Mouse (Mus musculus): Measurements from ENCODE around the gene Fgfr2. TPM values are rescaled to one million over a fixed set of nuclear protein-coding genes. Genes with fewer than 3 reads are reported as not detected.
A peak's percentile ranks its signal among the peaks of the same experiment; 100 is the strongest.
"Not testable (repeated sequence)": the region's sequence is repeated elsewhere in the genome, so short reads cannot be mapped to it uniquely, and the experiment has no call there.

Gene Fgfr2
- polyA plus RNA-seq, 1 experiment from 2014 or later, result 92.5 TPM

GRCm38 (mm10) chr7:131133181-131133580 lies 1990.0 kb downstream of the Fgfr2 start:
- 76% methylated on average over 3 of the region's 3 CpGs for whole genome bisulfite sequencing
- H3K9me3 ChIP-seq, result no peaks in the 10 kb centered on the region
- 0 out of 2 replicates have a peak, but pooled peaks cover 3% of the 10 kb centered on the region for H3K4me1 ChIP-seq (replicated peaks)
- H3K27me3 ChIP-seq (ENCODE audit: insufficient read depth, poor library complexity, severe bottlenecking), result no peaks in the 10 kb centered on the region
- H3K27ac ChIP-seq, result no peak overlapping the region
- no peak overlapping the region for H3K4me3 ChIP-seq
- DNase-seq (ENCODE audit: low spot score), result no peak
- no peaks in the 10 kb centered on the region for H3K36me3 ChIP-seq

DNA sequence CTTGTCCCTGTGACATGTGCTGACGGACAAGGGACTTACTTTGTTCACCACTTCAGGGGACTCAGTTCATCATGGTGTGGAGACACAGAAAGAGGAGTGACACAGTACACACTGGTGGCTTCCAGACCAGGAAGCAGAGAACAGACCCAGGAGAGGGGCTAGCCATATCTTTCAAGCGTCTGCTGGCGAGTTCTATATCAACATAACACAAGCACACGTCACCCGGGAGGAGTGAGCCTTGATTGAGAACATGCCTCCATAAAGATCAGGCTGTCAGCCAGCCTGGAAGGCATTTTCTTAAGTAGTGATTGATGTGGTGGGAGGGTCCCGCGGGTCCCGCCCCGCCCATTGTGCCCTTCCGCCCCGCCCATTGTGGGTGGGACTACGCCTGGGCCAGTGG lies 1993.1 kb downstream of the Fgfr2 start:
- peak; percentile 27 for DNase-seq (ENCODE audit: low spot score)

GRCm38 (mm10) chr7:131122210-131122807 lies 2000.8 kb downstream of the Fgfr2 start:
- Histone ChIP-seq H3K27ac (no peak overlapping the region), H3K27me3 (ENCODE audit: insufficient read depth, poor library complexity, severe bottlenecking) (no peaks in the 10 kb centered on the region), H3K4me3 (no peak overlapping the region), H3K4me1 (replicated peaks) (no peaks in the 10 kb centered on the region), H3K36me3 (no peaks in the 10 kb centered on the region), H3K9me3 (no peaks in the 10 kb centered on the region)
- 89% methylated on average over 2 of the region's 2 CpGs for WGBS
- no peak for DNase-seq (ENCODE audit: low spot score)

More for the DNA sequence above, 1993.1 kb downstream of the Fgfr2 start:
- H3K4me1 ChIP-seq (replicated peaks), result 0 out of 2 replicates have a peak, but pooled peaks cover 3% of the 10 kb centered on the region
- no peaks in the 10 kb centered on the region for H3K27me3 ChIP-seq (ENCODE audit: insufficient read depth, poor library complexity, severe bottlenecking)
- no peak overlapping the region for H3K4me3 ChIP-seq
- WGBS, result 67% methylated on average over 12 of the region's 12 CpGs
- H3K27ac ChIP-seq, result no peak overlapping the region
- H3K9me3 ChIP-seq, result no peaks in the 10 kb centered on the region
- H3K36me3 ChIP-seq, result no peaks in the 10 kb centered on the region

- WGBS, result 83% methylated on average over 2 of the region's 2 CpGs
Measured at GRCm38 (mm10) chr7:131114434-131114833, 2008.7 kb downstream of the Fgfr2 start.

GRCm38 (mm10) chr7:131113676-131114075 lies 2009.5 kb downstream of the Fgfr2 start:
- Histone ChIP-seq H3K27me3 (ENCODE audit: insufficient read depth, poor library complexity, severe bottlenecking) (no peaks in the 10 kb centered on the region), H3K4me1 (replicated peaks) (no peaks in the 10 kb centered on the region), H3K36me3 (no peaks in the 10 kb centered on the region), H3K4me3 (no peak overlapping the region), H3K9me3 (no peaks in the 10 kb centered on the region), H3K27ac (no peak overlapping the region)
- WGBS, result 77% methylated on average over 6 of the region's 6 CpGs
- no peak for DNase-seq (ENCODE audit: low spot score)

More at GRCm38 (mm10) chr7:131114434-131114833, 2008.7 kb downstream of the Fgfr2 start:
- no peaks in the 10 kb centered on the region for H3K27me3 ChIP-seq (ENCODE audit: insufficient read depth, poor library complexity, severe bottlenecking)
- no peak for DNase-seq (ENCODE audit: low spot score)
- H3K4me3 ChIP-seq, result no peak overlapping the region
- no peak overlapping the region for H3K27ac ChIP-seq
- no peaks in the 10 kb centered on the region for H3K36me3 ChIP-seq
- H3K9me3 ChIP-seq, result no peaks in the 10 kb centered on the region
- H3K4me1 ChIP-seq (replicated peaks), result no peaks in the 10 kb centered on the region

- 34% methylated on average over 3 of the region's 3 CpGs for WGBS
- Histone ChIP-seq H3K36me3 (no peaks in the 10 kb centered on the region), H3K27ac (no peak overlapping the region), H3K4me1 (replicated peaks) (no peaks in the 10 kb centered on the region), H3K4me3 (no peak overlapping the region), H3K9me3 (no peaks in the 10 kb centered on the region), H3K27me3 (ENCODE audit: insufficient read depth, poor library complexity, severe bottlenecking) (no peaks in the 10 kb centered on the region)
- peak; percentile 32 for DNase-seq (ENCODE audit: low spot score)
Measured at GRCm38 (mm10) chr7:131112486-131112885, 2010.7 kb downstream of the Fgfr2 start.

DNA sequence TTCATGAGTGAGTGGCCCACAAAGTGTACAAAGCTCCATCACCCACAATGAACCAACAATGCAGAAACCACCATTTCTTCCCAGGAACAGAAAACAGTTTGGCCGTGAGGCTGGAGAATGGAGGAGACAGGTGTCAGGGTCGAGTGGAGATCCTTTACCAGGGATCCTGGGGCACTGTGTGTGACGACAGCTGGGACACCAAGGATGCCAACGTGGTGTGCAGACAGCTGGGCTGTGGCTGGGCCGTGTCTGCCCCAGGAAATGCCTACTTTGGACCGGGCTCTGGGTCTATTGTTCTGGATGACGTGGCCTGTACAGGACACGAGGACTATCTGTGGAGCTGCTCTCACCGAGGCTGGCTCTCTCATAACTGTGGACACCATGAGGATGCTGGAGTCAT lies 2040.7 kb downstream of the Fgfr2 start:
- not testable (repeated sequence) for H3K9me3 ChIP-seq; DNase-seq (ENCODE audit: low spot score); H3K27ac ChIP-seq; H3K36me3 ChIP-seq; H3K4me3 ChIP-seq; H3K4me1 ChIP-seq (replicated peaks); H3K27me3 ChIP-seq (ENCODE audit: insufficient read depth, poor library complexity, severe bottlenecking)
- WGBS, result 84% methylated on average over 9 of the region's 9 CpGs

DNA sequence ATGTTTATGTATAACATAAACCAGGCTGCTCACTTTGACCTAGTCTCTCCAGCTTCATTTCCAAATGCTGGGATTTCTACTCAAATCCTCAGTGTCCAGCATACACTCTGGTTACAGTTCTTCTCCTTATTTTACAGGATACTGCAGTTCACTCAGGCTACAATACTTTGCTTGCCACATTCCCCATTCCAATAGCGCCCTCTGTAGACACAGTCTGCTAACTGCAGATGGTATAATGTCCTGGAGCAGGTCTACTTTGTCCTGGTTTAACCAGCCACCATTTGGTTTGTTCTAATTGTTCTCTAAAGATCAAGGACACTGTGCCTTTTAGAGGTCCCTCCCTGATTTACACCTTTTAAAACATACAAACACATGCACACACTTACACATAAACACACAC lies 2047.2 kb downstream of the Fgfr2 start:
- WGBS, result 5% methylated on average over 1 of the region's 1 CpGs
- no peaks in the 10 kb centered on the region for H3K36me3 ChIP-seq
- no peaks in the 10 kb centered on the region for H3K27me3 ChIP-seq (ENCODE audit: insufficient read depth, poor library complexity, severe bottlenecking)
- H3K4me1 ChIP-seq (replicated peaks), result no peaks in the 10 kb centered on the region
- H3K4me3 ChIP-seq, result no peak overlapping the region
- no peaks in the 10 kb centered on the region for H3K9me3 ChIP-seq
- H3K27ac ChIP-seq, result no peak overlapping the region
- peak; percentile 32 for DNase-seq (ENCODE audit: low spot score)

GRCm38 (mm10) chr7:131074098-131074497 lies 2049.1 kb downstream of the Fgfr2 start:
- not testable (repeated sequence) for H3K27me3 ChIP-seq (ENCODE audit: insufficient read depth, poor library complexity, severe bottlenecking); H3K4me1 ChIP-seq (replicated peaks); H3K27ac ChIP-seq; DNase-seq (ENCODE audit: low spot score); H3K9me3 ChIP-seq; H3K4me3 ChIP-seq; H3K36me3 ChIP-seq
- 81% methylated on average over 6 of the region's 6 CpGs for WGBS

DNA sequence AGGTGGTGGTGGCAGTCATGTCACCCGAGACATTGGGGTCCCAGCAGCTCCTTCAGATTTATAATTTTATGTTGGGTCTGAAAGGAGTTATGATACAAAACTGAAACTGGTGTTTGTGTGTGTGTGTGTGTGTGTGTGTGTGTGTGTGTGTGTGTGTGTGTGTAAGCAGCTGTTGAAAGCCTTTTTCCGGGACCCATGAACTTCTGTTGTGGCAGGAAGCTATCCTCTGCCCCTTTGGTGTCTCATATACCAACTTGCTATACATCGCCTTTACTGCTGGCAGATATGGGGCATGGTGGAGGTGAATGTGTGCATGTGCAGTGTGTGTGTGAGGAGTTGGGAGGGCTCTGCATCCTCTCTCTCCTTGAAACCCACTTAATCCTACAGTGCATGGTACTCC lies 2049.7 kb downstream of the Fgfr2 start:
- not testable (repeated sequence) for H3K27me3 ChIP-seq (ENCODE audit: insufficient read depth, poor library complexity, severe bottlenecking); H3K9me3 ChIP-seq; H3K4me1 ChIP-seq (replicated peaks); H3K4me3 ChIP-seq; H3K36me3 ChIP-seq; DNase-seq (ENCODE audit: low spot score); H3K27ac ChIP-seq
- 90% methylated on average over 3 of the region's 3 CpGs for WGBS

DNA sequence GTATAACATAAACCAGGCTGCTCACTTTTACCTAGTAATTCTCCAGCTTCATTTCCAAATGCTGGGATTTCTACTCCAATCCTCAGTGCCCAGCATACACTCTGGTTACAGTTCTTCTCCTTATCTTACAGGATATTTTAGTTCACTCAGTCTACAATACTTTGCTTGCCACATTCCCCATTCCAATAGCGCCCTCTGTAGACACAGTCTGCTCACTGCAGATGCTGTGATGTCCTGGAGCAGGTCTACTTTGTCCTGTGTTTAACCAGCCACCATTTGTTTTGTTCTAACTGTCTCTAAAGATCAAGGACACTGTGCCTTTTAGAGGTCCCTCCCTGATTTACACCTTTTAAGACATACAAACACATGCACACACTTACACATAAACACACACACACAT lies 2055.0 kb downstream of the Fgfr2 start:
- H3K4me3 ChIP-seq; H3K4me1 ChIP-seq (replicated peaks); H3K36me3 ChIP-seq; H3K27ac ChIP-seq; H3K27me3 ChIP-seq (ENCODE audit: insufficient read depth, poor library complexity, severe bottlenecking); H3K9me3 ChIP-seq: not testable (repeated sequence)
- peak; percentile 3 for DNase-seq (ENCODE audit: low spot score)
- 3% methylated on average over 1 of the region's 1 CpGs for WGBS

GRCm38 (mm10) chr7:131062541-131062940 lies 2060.6 kb downstream of the Fgfr2 start:
- Histone ChIP-seq H3K27ac (no peak overlapping the region), H3K4me3 (no peak overlapping the region), H3K4me1 (replicated peaks) (no peaks in the 10 kb centered on the region), H3K36me3 (no peaks in the 10 kb centered on the region), H3K27me3 (ENCODE audit: insufficient read depth, poor library complexity, severe bottlenecking) (no peaks in the 10 kb centered on the region), H3K9me3 (no peaks in the 10 kb centered on the region)
- DNase-seq (ENCODE audit: low spot score), result no peak
- 88% methylated on average over 2 of the region's 2 CpGs for WGBS

- H3K4me3 ChIP-seq; H3K36me3 ChIP-seq; H3K27ac ChIP-seq; DNase-seq (ENCODE audit: low spot score); H3K4me1 ChIP-seq (replicated peaks); H3K27me3 ChIP-seq (ENCODE audit: insufficient read depth, poor library complexity, severe bottlenecking); H3K9me3 ChIP-seq: not testable (repeated sequence)
- WGBS, result 76% methylated on average over 2 of the region's 2 CpGs
Measured at GRCm38 (mm10) chr7:131059808-131060207, 2063.3 kb downstream of the Fgfr2 start.

DNA sequence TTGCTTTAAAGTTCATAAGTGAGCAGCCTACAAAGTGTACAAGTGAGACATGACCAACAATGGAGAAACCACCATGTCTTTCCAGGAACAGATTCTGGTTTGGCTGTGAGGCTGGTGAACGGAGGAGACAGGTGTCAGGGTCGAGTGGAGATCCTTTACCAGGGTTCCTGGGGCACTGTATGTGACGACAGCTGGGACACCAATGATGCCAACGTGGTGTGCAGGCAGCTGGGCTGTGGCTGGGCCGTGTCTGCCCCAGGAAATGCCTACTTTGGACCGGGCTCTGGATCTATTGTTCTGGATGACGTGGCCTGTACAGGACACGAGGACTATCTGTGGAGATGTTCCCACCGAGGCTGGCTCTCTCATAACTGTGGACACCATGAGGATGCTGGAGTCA lies 2065.2 kb downstream of the Fgfr2 start:
- not testable (repeated sequence) for H3K9me3 ChIP-seq; H3K4me1 ChIP-seq (replicated peaks); H3K27ac ChIP-seq; H3K27me3 ChIP-seq (ENCODE audit: insufficient read depth, poor library complexity, severe bottlenecking); DNase-seq (ENCODE audit: low spot score); H3K4me3 ChIP-seq; H3K36me3 ChIP-seq
- WGBS, result 85% methylated on average over 9 of the region's 9 CpGs

Data from hindbrain, embryonic 10.5 days (tissue).